In the genomic region with DNA sequence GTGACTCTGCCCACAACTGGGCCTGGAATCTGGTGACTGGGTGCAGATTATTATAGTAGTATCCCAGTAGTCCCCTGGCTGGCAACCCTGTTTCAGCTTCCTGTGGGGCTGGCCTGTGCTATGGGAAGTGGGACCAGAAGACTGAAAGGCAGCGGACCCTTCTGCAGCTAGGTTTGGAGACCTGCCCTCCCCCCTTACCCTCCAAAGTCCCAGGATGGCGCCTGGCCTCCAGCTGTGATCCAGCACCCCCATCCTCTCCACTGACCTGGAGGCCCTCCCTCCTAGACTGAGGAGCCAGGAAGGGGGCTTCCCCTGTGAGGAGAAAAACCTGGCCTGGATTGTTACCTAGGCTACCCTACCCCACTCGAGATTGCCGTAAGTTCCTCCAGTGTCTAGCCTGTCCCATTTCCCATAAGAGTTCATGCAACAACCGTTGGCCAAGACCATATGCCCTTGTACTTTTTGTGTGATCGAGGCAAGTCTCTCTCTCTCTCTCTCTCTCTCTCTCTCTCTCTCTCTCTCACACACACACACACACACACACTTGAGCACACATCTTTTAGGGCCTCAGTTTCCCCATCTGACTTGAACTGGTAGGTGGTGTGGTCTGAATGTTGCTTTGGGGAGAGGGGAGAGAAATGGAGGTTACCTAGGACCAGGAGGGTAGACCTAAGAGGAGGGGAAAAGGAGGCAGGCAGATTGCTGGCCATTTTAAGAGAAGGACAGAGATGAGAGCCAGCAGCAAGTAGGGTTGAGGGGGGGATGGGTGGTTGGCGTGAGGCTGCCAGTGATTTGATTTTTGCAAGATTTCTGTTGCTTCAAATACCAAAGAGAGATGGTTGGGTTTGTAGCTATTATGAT, we compare ENCODE assay signal across 7 mouse cellular contexts.
A peak's percentile ranks its signal among the peaks of the same experiment; 100 is the strongest.
DNase-seq lines count a peak whose midpoint lies in the region; ATAC-seq and TF ChIP-seq lines count a peak whose summit lies in the region.

No protein-coding gene starts in this region.

- DNase-seq in lung, adult 2 months: no peak
- DNase-seq in lung, postnatal 10 days: no peak
- peak; percentile 79 for DNase-seq in retina, postnatal 1 day
- DNase-seq in gastrocnemius, postnatal 36 days: no peak
- DNase-seq in spleen, adult 12 weeks (ENCODE audit: low spot score): no peak

- WGBS in lung, adult 2 months: 39% methylated on average over 7 of the region's 7 CpGs
- WGBS in embryonic facial prominence, embryonic 15.5 days: 14% methylated on average over 7 of the region's 7 CpGs
- WGBS in intestine, embryonic 15.5 days: 18% methylated on average over 7 of the region's 7 CpGs

- peaks cover 28% of the 10 kb centered on the region for H3K4me1 ChIP-seq in lung, adult 2 months (ENCODE audit: control insufficient read depth, insufficient read depth, low read length)
- H3K4me1 ChIP-seq in embryonic facial prominence, embryonic 15.5 days: peaks cover 75% of the 10 kb centered on the region
- H3K4me1 ChIP-seq in intestine, embryonic 15.5 days (replicated peaks): peaks cover 80% of the 10 kb centered on the region

- TF ChIP-seq POLR2A in lung, adult 2 months (IDR thresholded peaks at IDR 0.05; ENCODE audit: borderline replicate concordance, extremely low read depth, low read depth, low read length): no peak

- peak; percentile 58 for ATAC-seq in embryonic facial prominence, embryonic 15.5 days (ENCODE audit: insufficient number of reproducible peaks, low FRiP score, low TSS enrichment, low read depth)
- ATAC-seq in intestine, embryonic 15.5 days: peak; percentile 50

- H3K9ac ChIP-seq in embryonic facial prominence, embryonic 15.5 days: no peak overlapping the region
- H3K9ac ChIP-seq in intestine, embryonic 15.5 days: peak overlapping the region; percentile 26; the same call in 1 of the 2 replicates

- H3K27ac ChIP-seq in embryonic facial prominence, embryonic 15.5 days (replicated peaks): peak overlapping the region; percentile 84
- H3K27ac ChIP-seq in intestine, embryonic 15.5 days: peak overlapping the region; percentile 74

- H3K4me2 ChIP-seq in embryonic facial prominence, embryonic 15.5 days (replicated peaks): peak overlapping the region; percentile 40
- peak overlapping the region; percentile 86 for H3K4me2 ChIP-seq in intestine, embryonic 15.5 days (replicated peaks)

- H3K36me3 ChIP-seq in embryonic facial prominence, embryonic 15.5 days: no peaks in the 10 kb centered on the region
- no peaks in the 10 kb centered on the region for H3K36me3 ChIP-seq in intestine, embryonic 15.5 days

- H3K9me3 ChIP-seq in embryonic facial prominence, embryonic 15.5 days (replicated peaks): no peaks in the 10 kb centered on the region
- H3K9me3 ChIP-seq in intestine, embryonic 15.5 days: no peaks in the 10 kb centered on the region

- peak overlapping the region; percentile 3 for H3K4me3 ChIP-seq in lung, adult 2 months (replicated peaks; ENCODE audit: extremely low read depth, low read depth, low read length)
- H3K4me3 ChIP-seq in embryonic facial prominence, embryonic 15.5 days (replicated peaks): peak overlapping the region; percentile 26
- H3K4me3 ChIP-seq in intestine, embryonic 15.5 days (replicated peaks): peak overlapping the region; percentile 27

- H3K27me3 ChIP-seq in embryonic facial prominence, embryonic 15.5 days: no peaks in the 10 kb centered on the region
- H3K27me3 ChIP-seq in intestine, embryonic 15.5 days (replicated peaks): no peaks in the 10 kb centered on the region

- intact Hi-C loops in gastrocnemius, postnatal 36 days (cut with DNase I): no loop called here

- no peak for TF ChIP-seq CTCF in lung, adult 2 months (IDR thresholded peaks at IDR 0.05; ENCODE audit: insufficient read depth, low read length)
